Mouse (Mus musculus) stomach, postnatal 0 days (tissue): ENCODE measurements around the gene Abcc3.

Source experiments
- CTCF ChIP-seq: IDR thresholded peaks from 2 replicates; pipeline ENCODE4 v1.5.1; 2016; ENCODE audit warnings: antibody characterized with exemption, low read depth, mild to moderate bottlenecking, moderate library complexity
- EP300 ChIP-seq: optimal IDR thresholded peaks from 2 replicates; pipeline ENCODE3; 2016; ENCODE audit warnings: antibody characterized with exemption

DNA sequence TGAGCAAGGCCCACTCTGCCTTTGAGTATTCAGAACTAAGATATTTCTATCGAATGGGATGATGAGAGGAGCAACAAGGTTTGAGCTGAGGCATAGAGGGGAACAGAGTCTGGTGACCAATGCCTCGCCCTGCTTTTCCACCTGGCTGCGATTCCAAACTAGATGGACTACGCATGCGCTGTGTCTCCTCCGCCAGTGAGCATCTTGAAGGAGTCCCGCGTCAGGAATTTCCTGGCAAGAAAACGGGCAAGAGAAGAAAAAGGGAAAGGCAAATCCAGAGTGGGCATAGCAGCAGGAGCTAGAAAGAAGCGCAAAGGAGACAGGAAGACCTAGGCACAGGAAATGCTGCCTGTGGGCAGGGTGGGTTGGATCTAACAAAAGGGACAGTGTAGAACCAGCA lies 11.0 kb upstream of the Abcc3 start:
- TF ChIP-seq CTCF = no peak
- TF ChIP-seq EP300 = no peak
